Mouse (Mus musculus): Measurements from ENCODE around the gene Tcf21. TPM values are rescaled to one million over a fixed set of nuclear protein-coding genes. Genes with fewer than 3 reads are reported as not detected.

The Tcf21 gene
- polyA plus RNA-seq, 1 experiment from 2014 or later, result 3.0 TPM

- no peaks in the 10 kb centered on the region for H3K36me3 ChIP-seq
- peak overlapping the region; percentile 17; the same call in 1 of the 2 replicates for H3K4me2 ChIP-seq (replicated peaks)
- no peak overlapping the region for H3K9ac ChIP-seq
- H3K27me3 ChIP-seq, result peaks cover 84% of the 10 kb centered on the region
- H3K9me3 ChIP-seq (replicated peaks), result no peaks in the 10 kb centered on the region
- H3K27ac ChIP-seq (replicated peaks), result no peak overlapping the region
- 0 out of 2 replicates have a peak overlapping the region, but pooled peaks have one; percentile 10 for H3K4me3 ChIP-seq (replicated peaks)
- WGBS, result 3% methylated on average over 19 of the region's 19 CpGs
- H3K4me1 ChIP-seq, result peaks cover 23% of the 10 kb centered on the region; the same call in 1 of the 2 replicates
- no peak for ATAC-seq (ENCODE audit: insufficient number of reproducible peaks, low FRiP score, low TSS enrichment, low read depth)
Observed at GRCm38 (mm10) chr10:22815461-22816236, 4.3 kb downstream of the Tcf21 start.

- no peaks in the 10 kb centered on the region for H3K9me3 ChIP-seq (replicated peaks)
- H3K27me3 ChIP-seq, result peaks cover 84% of the 10 kb centered on the region
- no peak overlapping the region for H3K27ac ChIP-seq (replicated peaks)
- 2% methylated on average over 2 of the region's 2 CpGs for WGBS
- no peak overlapping the region for H3K4me3 ChIP-seq (replicated peaks)
- ATAC-seq (ENCODE audit: insufficient number of reproducible peaks, low FRiP score, low TSS enrichment, low read depth), result no peak
- H3K4me1 ChIP-seq, result peaks cover 21% of the 10 kb centered on the region; the same call in 1 of the 2 replicates
- H3K4me2 ChIP-seq (replicated peaks), result no peak overlapping the region
- H3K36me3 ChIP-seq, result no peaks in the 10 kb centered on the region
- H3K9ac ChIP-seq, result no peak overlapping the region
Observed at GRCm38 (mm10) chr10:22814771-22815170, 5.2 kb downstream of the Tcf21 start.

DNA sequence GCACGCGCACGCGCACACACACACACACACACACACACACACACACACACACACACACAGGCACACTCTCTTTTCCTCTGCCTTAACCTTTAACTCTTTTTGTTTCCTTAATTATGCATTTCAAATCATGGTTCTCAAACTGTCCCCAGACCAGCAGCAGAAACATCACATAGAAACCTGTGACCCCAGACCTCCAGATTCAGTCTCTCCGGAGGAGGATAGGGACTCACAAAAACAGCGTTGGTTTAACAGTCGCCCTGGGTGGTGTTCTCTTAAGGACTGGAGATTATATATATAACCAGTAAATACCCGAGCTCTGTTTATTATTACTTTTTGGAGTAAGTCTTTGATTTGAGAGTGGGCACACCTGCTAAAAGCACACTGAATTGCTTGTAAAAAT lies 5.7 kb downstream of the Tcf21 start:
- no peak overlapping the region for H3K27ac ChIP-seq (replicated peaks)
- no peak overlapping the region for H3K4me2 ChIP-seq (replicated peaks)
- WGBS, result 5% methylated on average over 5 of the region's 8 CpGs
- no peak for ATAC-seq (ENCODE audit: insufficient number of reproducible peaks, low FRiP score, low TSS enrichment, low read depth)
- no peaks in the 10 kb centered on the region for H3K36me3 ChIP-seq
- no peak overlapping the region for H3K4me3 ChIP-seq (replicated peaks)
- no peaks in the 10 kb centered on the region for H3K9me3 ChIP-seq (replicated peaks)
- H3K4me1 ChIP-seq, result peaks cover 17% of the 10 kb centered on the region; the same call in 1 of the 2 replicates
- no peak overlapping the region for H3K9ac ChIP-seq
- H3K27me3 ChIP-seq, result peaks cover 82% of the 10 kb centered on the region

- Histone ChIP-seq H3K27ac (replicated peaks) (no peak overlapping the region), H3K36me3 (no peaks in the 10 kb centered on the region), H3K27me3 (peaks cover 74% of the 10 kb centered on the region), H3K4me1 (peaks cover 13% of the 10 kb centered on the region; the same call in 1 of the 2 replicates), H3K4me2 (replicated peaks) (peak overlapping the region; percentile 22; the same call in 1 of the 2 replicates), H3K4me3 (replicated peaks) (no peak overlapping the region), H3K9ac (no peak overlapping the region), H3K9me3 (replicated peaks) (no peaks in the 10 kb centered on the region)
- under 1% methylated on average over 18 of the region's 18 CpGs for WGBS
- no peak for ATAC-seq (ENCODE audit: insufficient number of reproducible peaks, low FRiP score, low TSS enrichment, low read depth)
Observed at GRCm38 (mm10) chr10:22813317-22813960, 6.5 kb downstream of the Tcf21 start.

DNA sequence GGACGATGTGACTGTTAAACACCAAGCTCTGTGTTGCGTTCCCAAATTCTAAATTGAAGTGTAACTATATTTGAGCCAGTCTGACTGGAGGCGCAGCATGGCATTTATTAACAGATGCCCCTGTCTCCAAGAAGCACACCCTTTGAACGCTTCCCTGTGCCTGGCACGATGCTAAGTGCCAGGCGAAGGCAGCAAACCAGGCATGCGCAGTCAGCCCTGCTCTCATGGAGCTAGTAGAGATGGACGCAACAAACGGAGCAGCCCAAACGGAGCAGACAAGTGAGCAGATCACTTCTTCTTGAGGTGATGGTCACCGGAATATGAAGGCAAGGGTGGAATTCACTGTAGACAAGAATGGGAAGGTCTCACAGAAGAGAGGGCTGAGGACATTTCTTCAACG lies 8.1 kb downstream of the Tcf21 start:
- Histone ChIP-seq H3K4me2 (replicated peaks) (no peak overlapping the region), H3K9me3 (replicated peaks) (no peaks in the 10 kb centered on the region), H3K4me3 (replicated peaks) (no peak overlapping the region), H3K27ac (replicated peaks) (no peak overlapping the region), H3K36me3 (no peaks in the 10 kb centered on the region), H3K9ac (no peak overlapping the region), H3K4me1 (peaks cover 13% of the 10 kb centered on the region; the same call in 1 of the 2 replicates), H3K27me3 (peaks cover 64% of the 10 kb centered on the region)
- ATAC-seq (ENCODE audit: insufficient number of reproducible peaks, low FRiP score, low TSS enrichment, low read depth), result no peak
- WGBS, result 13% methylated on average over 12 of the region's 12 CpGs

DNA sequence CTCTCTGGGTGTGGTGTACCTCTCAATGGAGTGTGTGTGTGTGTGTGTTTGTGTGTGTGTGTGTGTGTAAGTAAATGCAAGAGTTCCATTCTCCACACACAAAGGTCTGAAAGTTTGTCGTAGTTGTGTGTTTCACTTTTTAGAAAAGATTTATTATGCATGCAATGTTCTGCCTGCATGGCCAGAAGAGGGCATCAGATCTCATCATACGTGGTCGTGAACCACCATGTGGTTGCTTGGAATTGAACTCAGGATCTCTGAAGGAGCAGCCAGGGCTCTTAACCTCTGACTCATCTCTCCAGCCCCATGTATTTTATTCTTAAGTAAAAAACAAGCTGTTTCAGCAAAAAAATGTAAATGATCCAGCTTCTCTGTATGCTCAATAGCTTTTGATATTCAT lies 37.3 kb downstream of the Tcf21 start:
- no peak for ATAC-seq (ENCODE audit: insufficient number of reproducible peaks, low FRiP score, low TSS enrichment, low read depth)
- WGBS, result 64% methylated on average over 3 of the region's 3 CpGs
- no peak overlapping the region for H3K4me2 ChIP-seq (replicated peaks)
- no peaks in the 10 kb centered on the region for H3K36me3 ChIP-seq
- H3K4me3 ChIP-seq (replicated peaks), result no peak overlapping the region
- no peaks in the 10 kb centered on the region for H3K4me1 ChIP-seq
- H3K9me3 ChIP-seq (replicated peaks), result no peaks in the 10 kb centered on the region
- H3K9ac ChIP-seq, result no peak overlapping the region
- no peaks in the 10 kb centered on the region for H3K27me3 ChIP-seq
- H3K27ac ChIP-seq (replicated peaks), result no peak overlapping the region

- no peaks in the 10 kb centered on the region for H3K36me3 ChIP-seq
- H3K4me1 ChIP-seq, result no peaks in the 10 kb centered on the region
- no peak overlapping the region for H3K9ac ChIP-seq
- H3K27ac ChIP-seq (replicated peaks), result no peak overlapping the region
- no peak overlapping the region for H3K4me2 ChIP-seq (replicated peaks)
- no peaks in the 10 kb centered on the region for H3K27me3 ChIP-seq
- WGBS, result 26% methylated on average over 4 of the region's 4 CpGs
- H3K9me3 ChIP-seq (replicated peaks), result no peaks in the 10 kb centered on the region
- H3K4me3 ChIP-seq (replicated peaks), result no peak overlapping the region
- ATAC-seq (ENCODE audit: insufficient number of reproducible peaks, low FRiP score, low TSS enrichment, low read depth), result no peak
Observed at GRCm38 (mm10) chr10:22781466-22781865, 38.5 kb downstream of the Tcf21 start.

DNA sequence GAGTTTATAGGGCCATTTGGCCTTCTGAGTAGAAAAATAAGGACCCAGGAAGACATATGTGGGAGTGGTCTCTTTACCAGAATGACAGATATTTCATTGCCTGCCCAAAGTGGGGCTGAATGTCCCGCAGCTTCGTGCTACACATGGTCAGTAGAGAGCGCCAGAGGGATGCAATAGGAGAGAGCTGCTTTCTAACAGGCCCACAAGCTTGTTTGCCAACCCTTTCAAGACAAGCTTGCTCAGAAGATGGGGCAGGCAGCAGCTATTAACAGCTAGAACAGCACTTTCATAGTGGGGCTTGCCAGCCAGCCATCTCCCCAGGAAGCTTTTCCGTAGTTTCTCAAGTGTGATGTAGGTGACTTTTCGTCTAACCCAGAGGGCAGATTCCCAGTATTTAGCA lies 42.0 kb downstream of the Tcf21 start:
- 16% methylated on average over 5 of the region's 5 CpGs for WGBS
- Histone ChIP-seq H3K9ac (no peak overlapping the region), H3K4me3 (replicated peaks) (no peak overlapping the region), H3K4me1 (no peaks in the 10 kb centered on the region), H3K36me3 (no peaks in the 10 kb centered on the region), H3K27ac (replicated peaks) (no peak overlapping the region), H3K4me2 (replicated peaks) (no peak overlapping the region), H3K27me3 (no peaks in the 10 kb centered on the region), H3K9me3 (replicated peaks) (no peaks in the 10 kb centered on the region)
- ATAC-seq (ENCODE audit: insufficient number of reproducible peaks, low FRiP score, low TSS enrichment, low read depth), result no peak

DNA sequence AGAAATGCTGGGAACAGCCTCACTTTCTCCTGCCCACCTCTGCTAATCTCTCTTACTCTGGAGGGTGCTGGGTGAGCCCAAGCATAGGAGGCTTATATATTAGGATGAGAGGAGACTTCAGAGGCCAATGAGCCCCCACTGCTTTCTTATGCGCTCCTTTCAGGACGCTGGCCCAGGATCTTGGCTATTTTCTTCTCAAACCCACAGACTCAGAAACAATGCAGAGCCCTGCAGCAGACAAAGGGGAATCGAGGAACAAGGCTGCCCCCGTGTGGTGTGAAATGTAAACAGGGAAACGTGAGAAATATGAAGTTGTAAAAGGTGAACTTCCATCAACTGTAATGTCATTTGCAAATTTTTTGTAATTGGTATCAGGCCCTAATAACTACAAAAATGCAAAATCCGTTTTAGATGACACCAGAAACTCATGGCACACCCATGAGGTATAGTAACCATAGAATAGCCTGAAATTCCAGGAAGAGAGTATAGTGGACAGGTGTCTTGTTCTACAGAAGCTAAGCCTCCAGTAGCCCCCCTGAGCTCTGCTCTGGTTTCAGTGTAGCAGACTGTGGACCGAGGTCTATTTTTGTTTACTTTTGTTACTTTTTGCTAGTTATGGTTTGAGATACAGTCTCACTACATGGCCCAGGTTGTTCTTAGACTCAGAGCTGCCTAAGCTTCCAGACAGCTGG lies 43.8 kb downstream of the Tcf21 start:
- H3K9me3 ChIP-seq (replicated peaks), result no peaks in the 10 kb centered on the region
- H3K4me1 ChIP-seq, result no peaks in the 10 kb centered on the region
- no peak overlapping the region for H3K27ac ChIP-seq (replicated peaks)
- no peak for ATAC-seq (ENCODE audit: insufficient number of reproducible peaks, low FRiP score, low TSS enrichment, low read depth)
- no peak overlapping the region for H3K4me2 ChIP-seq (replicated peaks)
- H3K36me3 ChIP-seq, result no peaks in the 10 kb centered on the region
- H3K9ac ChIP-seq, result no peak overlapping the region
- no peak overlapping the region for H3K4me3 ChIP-seq (replicated peaks)
- WGBS, result 11% methylated on average over 7 of the region's 7 CpGs
- no peaks in the 10 kb centered on the region for H3K27me3 ChIP-seq

- H3K27me3 ChIP-seq, result no peaks in the 10 kb centered on the region
- H3K9ac ChIP-seq, result no peak overlapping the region
- ATAC-seq (ENCODE audit: insufficient number of reproducible peaks, low FRiP score, low TSS enrichment, low read depth), result no peak
- no peaks in the 10 kb centered on the region for H3K9me3 ChIP-seq (replicated peaks)
- no peaks in the 10 kb centered on the region for H3K36me3 ChIP-seq
- no peak overlapping the region for H3K27ac ChIP-seq (replicated peaks)
- no peak overlapping the region for H3K4me2 ChIP-seq (replicated peaks)
- no peak overlapping the region for H3K4me3 ChIP-seq (replicated peaks)
- H3K4me1 ChIP-seq, result no peaks in the 10 kb centered on the region
- 73% methylated on average over 2 of the region's 2 CpGs for WGBS
Observed at GRCm38 (mm10) chr10:22775456-22775855, 44.5 kb downstream of the Tcf21 start.

- no peak overlapping the region for H3K4me3 ChIP-seq (replicated peaks)
- no peak overlapping the region for H3K27ac ChIP-seq (replicated peaks)
- no peak for ATAC-seq (ENCODE audit: insufficient number of reproducible peaks, low FRiP score, low TSS enrichment, low read depth)
- no peak overlapping the region for H3K4me2 ChIP-seq (replicated peaks)
- no peaks in the 10 kb centered on the region for H3K9me3 ChIP-seq (replicated peaks)
- H3K4me1 ChIP-seq, result no peaks in the 10 kb centered on the region
- no peaks in the 10 kb centered on the region for H3K27me3 ChIP-seq
- 86% methylated on average over 3 of the region's 3 CpGs for WGBS
- H3K36me3 ChIP-seq, result no peaks in the 10 kb centered on the region
- no peak overlapping the region for H3K9ac ChIP-seq
Observed at GRCm38 (mm10) chr10:22774626-22775025, 45.3 kb downstream of the Tcf21 start.
